Mouse (Mus musculus): ENCODE measurements at regions not wholly inside any gene's neighbourhood (a gene's known extent, or its start where the extent isn't known, plus 50 kb on each side); places are given as distances from the start of the nearest gene placed in this dataset.

GRCm38 (mm10) chr4:114315556-114315955 is 91.0 kb upstream of the Trabd2b start:
- no peak overlapping the region for H3K27ac ChIP-seq (ENCODE audit: low read depth)
- no peaks in the 10 kb centered on the region for H3K27me3 ChIP-seq (ENCODE audit: insufficient read depth, low read length)
- H3K4me2 ChIP-seq (ENCODE audit: low read depth, low read length) = no peak overlapping the region
- no peaks in the 10 kb centered on the region for H3K36me3 ChIP-seq (replicated peaks; ENCODE audit: insufficient read depth, low read length)
- TF ChIP-seq CTCF (IDR thresholded peaks at IDR 0.05; ENCODE audit: low read depth) = no peak
- no peak for TF ChIP-seq EP300 (IDR thresholded peaks at IDR 0.05; ENCODE audit: low read depth)
- H3K4me3 ChIP-seq (ENCODE audit: low read depth, low read length) = no peak overlapping the region
- DNase-seq (no peak), ATAC-seq (no peak)
- no peak overlapping the region for H3K9ac ChIP-seq (replicated peaks)
- WGBS (ENCODE audit: insufficient replicate concordance) = 64% methylated on average over 2 of the region's 2 CpGs
- H3K9me3 ChIP-seq (ENCODE audit: low read length) = no peaks in the 10 kb centered on the region
- no peaks in the 10 kb centered on the region for H3K4me1 ChIP-seq (ENCODE audit: insufficient read depth)

GRCm38 (mm10) chr4:114317076-114317475 is 89.4 kb upstream of the Trabd2b start:
- Histone ChIP-seq H3K9me3 (ENCODE audit: low read length) (no peaks in the 10 kb centered on the region), H3K27me3 (ENCODE audit: insufficient read depth, low read length) (no peaks in the 10 kb centered on the region), H3K4me3 (ENCODE audit: low read depth, low read length) (no peak overlapping the region), H3K4me1 (ENCODE audit: insufficient read depth) (no peaks in the 10 kb centered on the region), H3K27ac (ENCODE audit: low read depth) (no peak overlapping the region), H3K4me2 (ENCODE audit: low read depth, low read length) (no peak overlapping the region), H3K36me3 (replicated peaks; ENCODE audit: insufficient read depth, low read length) (no peaks in the 10 kb centered on the region), H3K9ac (replicated peaks) (no peak overlapping the region)
- ATAC-seq = no peak
- WGBS (ENCODE audit: insufficient replicate concordance) = 56% methylated on average over 2 of the region's 2 CpGs
- no peak for DNase-seq
- no peak for TF ChIP-seq CTCF (IDR thresholded peaks at IDR 0.05; ENCODE audit: low read depth)

- Histone ChIP-seq H3K4me2 (ENCODE audit: low read depth, low read length) (no peak overlapping the region), H3K9ac (replicated peaks) (no peak overlapping the region), H3K4me3 (ENCODE audit: low read depth, low read length) (no peak overlapping the region), H3K4me1 (ENCODE audit: insufficient read depth) (no peaks in the 10 kb centered on the region), H3K36me3 (replicated peaks; ENCODE audit: insufficient read depth, low read length) (no peaks in the 10 kb centered on the region), H3K27ac (ENCODE audit: low read depth) (no peak overlapping the region), H3K27me3 (ENCODE audit: insufficient read depth, low read length) (no peaks in the 10 kb centered on the region), H3K9me3 (ENCODE audit: low read length) (no peaks in the 10 kb centered on the region)
- 75% methylated on average over 1 of the region's 1 CpGs for WGBS (ENCODE audit: insufficient replicate concordance)
- TF ChIP-seq EP300 (IDR thresholded peaks at IDR 0.05; ENCODE audit: low read depth) (no peak), CTCF (IDR thresholded peaks at IDR 0.05; ENCODE audit: low read depth) (no peak)
- no peak for DNase-seq
- no peak for ATAC-seq
Measured at GRCm38 (mm10) chr4:114320076-114320475, 86.4 kb upstream of the Trabd2b start.

- no peaks in the 10 kb centered on the region for H3K36me3 ChIP-seq (replicated peaks; ENCODE audit: insufficient read depth, low read length)
- H3K9me3 ChIP-seq (ENCODE audit: low read length) = no peaks in the 10 kb centered on the region
- no peaks in the 10 kb centered on the region for H3K27me3 ChIP-seq (ENCODE audit: insufficient read depth, low read length)
- no peak overlapping the region for H3K4me3 ChIP-seq (ENCODE audit: low read depth, low read length)
- no peaks in the 10 kb centered on the region for H3K4me1 ChIP-seq (ENCODE audit: insufficient read depth)
- 54% methylated on average over 3 of the region's 3 CpGs for WGBS (ENCODE audit: insufficient replicate concordance)
- no peak overlapping the region for H3K27ac ChIP-seq (ENCODE audit: low read depth)
- DNase-seq (no peak), ATAC-seq (no peak)
- TF ChIP-seq CTCF (IDR thresholded peaks at IDR 0.05; ENCODE audit: low read depth) (no peak), EP300 (IDR thresholded peaks at IDR 0.05; ENCODE audit: low read depth) (no peak)
- H3K4me2 ChIP-seq (ENCODE audit: low read depth, low read length) = no peak overlapping the region
- H3K9ac ChIP-seq (replicated peaks) = no peak overlapping the region
Measured at GRCm38 (mm10) chr4:114321516-114322339, 84.8 kb upstream of the Trabd2b start.

- H3K36me3 ChIP-seq (replicated peaks; ENCODE audit: insufficient read depth, low read length) = no peaks in the 10 kb centered on the region
- DNase-seq = no peak
- H3K9ac ChIP-seq (replicated peaks) = no peak overlapping the region
- 77% methylated on average over 1 of the region's 1 CpGs for WGBS (ENCODE audit: insufficient replicate concordance)
- H3K27ac ChIP-seq (ENCODE audit: low read depth) = no peak overlapping the region
- H3K4me2 ChIP-seq (ENCODE audit: low read depth, low read length) = no peak overlapping the region
- no peaks in the 10 kb centered on the region for H3K9me3 ChIP-seq (ENCODE audit: low read length)
- ATAC-seq = no peak
- H3K4me3 ChIP-seq (ENCODE audit: low read depth, low read length) = no peak overlapping the region
- no peaks in the 10 kb centered on the region for H3K27me3 ChIP-seq (ENCODE audit: insufficient read depth, low read length)
- TF ChIP-seq EP300 (IDR thresholded peaks at IDR 0.05; ENCODE audit: low read depth) (no peak), CTCF (IDR thresholded peaks at IDR 0.05; ENCODE audit: low read depth) (no peak)
- H3K4me1 ChIP-seq (ENCODE audit: insufficient read depth) = no peaks in the 10 kb centered on the region
Measured at GRCm38 (mm10) chr4:114329978-114330377, 76.5 kb upstream of the Trabd2b start.

GRCm38 (mm10) chr4:114331161-114331560 is 75.4 kb upstream of the Trabd2b start:
- no peak for DNase-seq
- no peak for TF ChIP-seq EP300 (IDR thresholded peaks at IDR 0.05; ENCODE audit: low read depth)
- no peak for TF ChIP-seq CTCF (IDR thresholded peaks at IDR 0.05; ENCODE audit: low read depth)
- ATAC-seq = no peak
- Histone ChIP-seq H3K9ac (replicated peaks) (no peak overlapping the region), H3K27ac (ENCODE audit: low read depth) (no peak overlapping the region), H3K4me2 (ENCODE audit: low read depth, low read length) (no peak overlapping the region), H3K36me3 (replicated peaks; ENCODE audit: insufficient read depth, low read length) (no peaks in the 10 kb centered on the region), H3K4me1 (ENCODE audit: insufficient read depth) (no peaks in the 10 kb centered on the region), H3K9me3 (ENCODE audit: low read length) (no peaks in the 10 kb centered on the region), H3K27me3 (ENCODE audit: insufficient read depth, low read length) (no peaks in the 10 kb centered on the region), H3K4me3 (ENCODE audit: low read depth, low read length) (no peak overlapping the region)
- WGBS (ENCODE audit: insufficient replicate concordance) = 73% methylated on average over 3 of the region's 3 CpGs

Data from liver, postnatal 0 days (tissue).